Mouse (Mus musculus) midbrain, embryonic 11.5 days (tissue): ENCODE results near the gene Tia1. TPM values are rescaled to one million over a fixed set of nuclear protein-coding genes. Genes with fewer than 3 reads are reported as not detected.

Experiments
- ATAC-seq: fragments of 200-750 bp; cut with Nextera tagmentation; 2 replicates; pipeline ENCODE4 v1.8.0; 2017; ENCODE audit warnings: moderate TSS enrichment, moderate library complexity; ENCODE audit not compliant: low FRiP score
- DNase-seq: peaks from one replicate; pipeline ENCODE4 v3.0.0; 2015; ENCODE audit warnings: low spot score; ENCODE audit errors: missing footprints
- H3K27ac ChIP-seq: fragments of 300-500 bp; sonication (generic); 2 replicates; pipeline ENCODE4 v1.5.1; 2014; ENCODE audit warnings: low read depth, low read length
- H3K27me3 ChIP-seq: fragments of 300-500 bp; sonication (generic); 2 replicates; pipeline ENCODE4 v1.6.1; 2014; ENCODE audit warnings: mild to moderate bottlenecking, low read length, moderate library complexity, mixed read lengths; ENCODE audit not compliant: control insufficient read depth, insufficient read depth
- H3K36me3 ChIP-seq: fragments of 300-500 bp; sonication (generic); 2 replicates; pipeline ENCODE4 v1.6.1; 2014; ENCODE audit warnings: mild to moderate bottlenecking, low read length, moderate library complexity, mixed read lengths; ENCODE audit not compliant: control insufficient read depth, insufficient read depth
- H3K4me1 ChIP-seq: fragments of 300-500 bp; sonication (generic); 2 replicates; pipeline ENCODE4 v1.6.1; 2014; ENCODE audit warnings: low read length; ENCODE audit not compliant: control insufficient read depth, insufficient read depth
- H3K4me2 ChIP-seq: fragments of 300-500 bp; sonication (generic); 2 replicates; pipeline ENCODE4 v1.6.1; 2014; ENCODE audit warnings: mild to moderate bottlenecking, moderate library complexity
- H3K4me3 ChIP-seq: fragments of 300-500 bp; sonication (generic); 2 replicates; pipeline ENCODE4 v1.5.1; 2014; ENCODE audit warnings: low read depth, low read length
- H3K9ac ChIP-seq: fragments of 300-500 bp; sonication (generic); 2 replicates; pipeline ENCODE4 v1.6.1; 2014; ENCODE audit warnings: low read length
- H3K9me3 ChIP-seq: fragments of 300-500 bp; sonication (generic); 2 replicates; pipeline ENCODE4 v1.6.1; 2016; ENCODE audit warnings: low read length; ENCODE audit not compliant: control insufficient read depth
- WGBS: fragments of 180-500 bp; shearing (Covaris S2); extraction: QIAGEN DNeasy Blood & Tissue Kit; methylation state at CpG from one replicate; pipeline ENCODE4 v1.1.7; 2014; 5-methylcytosine and 5-hydroxymethylcytosine counted together
- polyA plus RNA-seq: library from polyadenylated mRNA; unstranded; fragments of >200 nt; fragmentation: Nextera tagmentation; extraction: Ambion mirVana; gene quantifications from 2 replicates; pipeline ENCODE4 v1.2.1, GENCODE M21; 2014

Gene Tia1
- polyA plus RNA-seq, 1 experiment from 2014 or later = 241 TPM

- no peaks in the 10 kb centered on the region for H3K27me3 ChIP-seq
- ATAC-seq (peak; percentile 47; the same call in 1 of the 2 replicates), DNase-seq (peak; percentile 93)
- H3K4me2 ChIP-seq = peak overlapping the region; percentile 57
- peak overlapping the region; percentile 67; the same call in 1 of the 2 replicates for H3K27ac ChIP-seq
- H3K36me3 ChIP-seq = peaks cover 7% of the 10 kb centered on the region
- peak overlapping the region; percentile 86 for H3K9ac ChIP-seq
- H3K4me1 ChIP-seq = peaks cover 3% of the 10 kb centered on the region; the same call in 1 of the 2 replicates
- WGBS = 3% methylated on average over 14 of the region's 14 CpGs
- H3K4me3 ChIP-seq = peak overlapping the region; percentile 84
- H3K9me3 ChIP-seq = no peaks in the 10 kb centered on the region
Observed at GRCm38 (mm10) chr6:86437711-86438110, 33.7 kb downstream of the Tia1 start.

- Histone ChIP-seq H3K36me3 (peaks cover 8% of the 10 kb centered on the region), H3K9ac (peak within 1 kb of the TSS; percentile 86), H3K4me1 (peaks cover 3% of the 10 kb centered on the region; the same call in 1 of the 2 replicates), H3K4me2 (peak within 1 kb of the TSS; percentile 57), H3K4me3 (peak within 1 kb of the TSS; percentile 84), H3K27me3 (no peaks in the 10 kb centered on the region), H3K9me3 (no peaks in the 10 kb centered on the region), H3K27ac (peak within 1 kb of the TSS; percentile 67)
- ATAC-seq = peak; percentile 95
- WGBS = under 1% methylated on average over 59 of the region's 59 CpGs
- peak; percentile 99 for DNase-seq
Observed at GRCm38 (mm10) chr6:86438272-86439118, 34.5 kb downstream of the Tia1 start, which contains the start of gene C87436. Gene C87436, plus strand, starts transcription at chr6:86438374.

GRCm38 (mm10) chr6:86439119-86439496 is 35.1 kb downstream of the Tia1 start:
- DNase-seq (no peak), ATAC-seq (no peak)
- Histone ChIP-seq H3K4me3 (peak overlapping the region; percentile 84), H3K4me1 (peaks cover 3% of the 10 kb centered on the region; the same call in 1 of the 2 replicates), H3K9ac (peak overlapping the region; percentile 86), H3K36me3 (peaks cover 14% of the 10 kb centered on the region), H3K9me3 (no peaks in the 10 kb centered on the region), H3K27ac (peak overlapping the region; percentile 67), H3K27me3 (no peaks in the 10 kb centered on the region), H3K4me2 (peak overlapping the region; percentile 57)
- 6% methylated on average over 13 of the region's 13 CpGs for WGBS

- H3K4me2 ChIP-seq = peak overlapping the region; percentile 57
- peaks cover 3% of the 10 kb centered on the region; the same call in 1 of the 2 replicates for H3K4me1 ChIP-seq
- H3K9me3 ChIP-seq = no peaks in the 10 kb centered on the region
- H3K27me3 ChIP-seq = no peaks in the 10 kb centered on the region
- peak overlapping the region; percentile 86; the same call in 1 of the 2 replicates for H3K9ac ChIP-seq
- ATAC-seq = no peak
- DNase-seq = no peak
- peak overlapping the region; percentile 84 for H3K4me3 ChIP-seq
- no peak overlapping the region for H3K27ac ChIP-seq
- 94% methylated on average over 1 of the region's 1 CpGs for WGBS
- peaks cover 14% of the 10 kb centered on the region for H3K36me3 ChIP-seq
Observed at GRCm38 (mm10) chr6:86439531-86439930, 35.5 kb downstream of the Tia1 start.

GRCm38 (mm10) chr6:86441571-86441970 is 37.6 kb downstream of the Tia1 start:
- H3K4me1 ChIP-seq = peaks cover 3% of the 10 kb centered on the region; the same call in 1 of the 2 replicates
- no peaks in the 10 kb centered on the region for H3K27me3 ChIP-seq
- WGBS = 97% methylated on average over 10 of the region's 10 CpGs
- no peaks in the 10 kb centered on the region for H3K9me3 ChIP-seq
- ATAC-seq (no peak), DNase-seq (no peak)
- H3K4me2 ChIP-seq = no peak overlapping the region
- H3K9ac ChIP-seq = no peak overlapping the region
- peaks cover 8% of the 10 kb centered on the region; the same call in 1 of the 2 replicates for H3K36me3 ChIP-seq
- no peak overlapping the region for H3K4me3 ChIP-seq
- no peak overlapping the region for H3K27ac ChIP-seq

- DNase-seq (no peak), ATAC-seq (no peak)
- no peaks in the 10 kb centered on the region for H3K4me1 ChIP-seq
- no peak overlapping the region for H3K9ac ChIP-seq
- H3K9me3 ChIP-seq = no peaks in the 10 kb centered on the region
- H3K27me3 ChIP-seq = no peaks in the 10 kb centered on the region
- no peak overlapping the region for H3K27ac ChIP-seq
- 94% methylated on average over 18 of the region's 18 CpGs for WGBS
- H3K36me3 ChIP-seq = peaks cover 8% of the 10 kb centered on the region; the same call in 1 of the 2 replicates
- no peak overlapping the region for H3K4me2 ChIP-seq
- H3K4me3 ChIP-seq = no peak overlapping the region
Observed at GRCm38 (mm10) chr6:86445551-86445950, 41.5 kb downstream of the Tia1 start.

- H3K9me3 ChIP-seq = no peaks in the 10 kb centered on the region
- H3K9ac ChIP-seq = no peak overlapping the region
- no peaks in the 10 kb centered on the region for H3K27me3 ChIP-seq
- ATAC-seq (no peak), DNase-seq (no peak)
- H3K4me2 ChIP-seq = no peak overlapping the region
- WGBS = 93% methylated on average over 1 of the region's 1 CpGs
- H3K4me1 ChIP-seq = no peaks in the 10 kb centered on the region
- peaks cover 8% of the 10 kb centered on the region for H3K36me3 ChIP-seq
- H3K4me3 ChIP-seq = no peak overlapping the region
- H3K27ac ChIP-seq = no peak overlapping the region
Observed at GRCm38 (mm10) chr6:86446927-86447568, 43.0 kb downstream of the Tia1 start.

- no peak for ATAC-seq
- 96% methylated on average over 3 of the region's 3 CpGs for WGBS
- no peak for DNase-seq
- Histone ChIP-seq H3K27me3 (no peaks in the 10 kb centered on the region), H3K4me3 (no peak overlapping the region), H3K4me1 (no peaks in the 10 kb centered on the region), H3K4me2 (no peak overlapping the region), H3K9ac (no peak overlapping the region), H3K27ac (no peak overlapping the region), H3K36me3 (peaks cover 2% of the 10 kb centered on the region; the same call in 1 of the 2 replicates), H3K9me3 (no peaks in the 10 kb centered on the region)
Observed at GRCm38 (mm10) chr6:86456727-86457126, 52.7 kb downstream of the Tia1 start.

GRCm38 (mm10) chr6:86463079-86463478 is 59.1 kb downstream of the Tia1 start:
- Histone ChIP-seq H3K4me1 (no peaks in the 10 kb centered on the region), H3K4me2 (no peak overlapping the region), H3K36me3 (peaks cover 4% of the 10 kb centered on the region; the same call in 1 of the 2 replicates), H3K27ac (no peak overlapping the region), H3K4me3 (no peak overlapping the region), H3K27me3 (no peaks in the 10 kb centered on the region), H3K9me3 (no peaks in the 10 kb centered on the region), H3K9ac (no peak overlapping the region)
- no peak for DNase-seq
- WGBS = 89% methylated on average over 3 of the region's 3 CpGs
- ATAC-seq = no peak
